Mouse (Mus musculus): ENCODE data around the gene Map3k11. TPM values are rescaled to one million over a fixed set of nuclear protein-coding genes. Genes with fewer than 3 reads are reported as not detected.
"Not testable (repeated sequence)": the region's sequence is repeated elsewhere in the genome, so short reads cannot be mapped to it uniquely, and the experiment has no call there.

Gene Map3k11
- polyA plus RNA-seq, 1 experiment from 2014 or later = 13.8 TPM

DNA sequence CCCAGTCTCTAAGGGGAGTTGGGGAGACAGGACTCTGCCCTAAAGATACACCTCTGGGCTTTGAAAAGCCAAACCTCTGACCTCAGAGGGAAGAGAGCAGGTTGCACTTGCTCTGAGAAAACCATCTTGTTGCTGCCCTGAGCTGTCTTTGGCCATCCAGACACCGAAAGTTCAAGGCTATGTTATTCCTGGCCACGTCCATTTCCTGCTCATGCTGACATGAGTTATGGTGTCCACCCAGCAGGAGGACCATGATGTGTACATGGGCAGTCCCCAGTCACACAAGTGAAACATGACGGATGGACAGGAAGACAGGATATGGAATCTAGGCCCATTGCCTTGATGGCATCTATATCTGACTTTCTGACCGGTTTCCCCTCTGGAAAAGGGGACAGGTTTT, 8.1 kb upstream of the Map3k11 start:
- 85% methylated on average over 4 of the region's 4 CpGs for WGBS (ENCODE audit: insufficient replicate concordance)
- Histone ChIP-seq H3K4me3 (replicated peaks) (no peak overlapping the region), H3K4me1 (replicated peaks) (peaks cover 6% of the 10 kb centered on the region), H3K9ac (no peak overlapping the region), H3K36me3 (peaks cover 96% of the 10 kb centered on the region), H3K9me3 (replicated peaks) (no peaks in the 10 kb centered on the region), H3K27ac (no peak overlapping the region), H3K4me2 (no peak overlapping the region), H3K27me3 (no peaks in the 10 kb centered on the region)
- ATAC-seq (ENCODE audit: low read depth) = no peak
- DNase-seq = no peak

DNA sequence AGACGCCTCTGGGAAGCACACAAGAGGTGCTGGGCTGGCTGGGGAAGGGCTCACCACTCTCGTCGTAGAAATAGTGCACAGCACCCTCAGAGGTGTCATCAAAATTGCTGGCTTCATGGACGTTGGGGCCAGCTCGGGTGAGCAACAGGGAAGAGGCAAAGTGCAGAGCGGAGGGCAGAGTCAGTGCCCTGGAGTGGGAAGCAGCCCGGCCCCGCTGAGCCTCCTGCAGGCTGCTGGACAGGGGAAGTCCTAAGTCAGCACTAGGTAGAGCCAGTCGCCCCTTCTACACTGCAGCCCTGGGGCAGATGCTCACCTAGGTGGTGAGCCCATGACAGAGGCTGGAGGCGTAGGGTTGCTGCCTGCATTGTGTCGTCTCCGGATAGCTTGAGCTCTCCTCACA, 4.3 kb upstream of the Map3k11 start:
- H3K27me3 ChIP-seq = no peaks in the 10 kb centered on the region
- H3K36me3 ChIP-seq = peaks cover 77% of the 10 kb centered on the region
- ATAC-seq (ENCODE audit: low read depth) = no peak
- DNase-seq = no peak
- WGBS (ENCODE audit: insufficient replicate concordance) = 88% methylated on average over 12 of the region's 12 CpGs
- H3K9me3 ChIP-seq (replicated peaks) = no peaks in the 10 kb centered on the region
- H3K4me3 ChIP-seq (replicated peaks) = no peak overlapping the region
- peaks cover 33% of the 10 kb centered on the region for H3K4me1 ChIP-seq (replicated peaks)
- no peak overlapping the region for H3K9ac ChIP-seq
- H3K4me2 ChIP-seq = no peak overlapping the region
- no peak overlapping the region for H3K27ac ChIP-seq

DNA sequence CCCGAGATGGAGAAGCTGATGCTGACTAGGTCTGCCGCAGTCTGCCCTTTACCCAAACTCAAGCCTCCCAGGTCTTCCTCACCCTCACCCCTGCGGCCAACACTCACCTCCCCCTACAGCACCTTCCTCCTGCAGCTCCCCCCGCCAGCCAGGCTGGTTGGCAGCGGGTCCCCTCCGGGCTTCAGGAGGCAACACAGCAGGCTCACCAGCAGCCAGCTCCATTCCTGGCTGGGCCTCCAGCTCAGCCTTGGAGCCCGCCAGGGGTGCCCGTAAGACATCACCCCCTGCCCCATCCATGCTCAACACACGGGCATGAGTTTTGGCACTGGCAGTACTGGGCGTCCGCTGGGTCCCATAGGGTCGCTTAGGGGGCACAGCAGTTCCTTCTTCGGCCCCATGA, 3.6 kb upstream of the Map3k11 start:
- Histone ChIP-seq H3K4me3 (replicated peaks) (no peak overlapping the region), H3K9me3 (replicated peaks) (no peaks in the 10 kb centered on the region), H3K4me2 (0 out of 2 replicates have a peak overlapping the region, but pooled peaks have one; percentile 99), H3K27me3 (no peaks in the 10 kb centered on the region), H3K9ac (peak overlapping the region; percentile 94; the same call in 1 of the 2 replicates), H3K4me1 (replicated peaks) (peaks cover 36% of the 10 kb centered on the region), H3K27ac (peak overlapping the region; percentile 31; the same call in 1 of the 2 replicates), H3K36me3 (peaks cover 69% of the 10 kb centered on the region)
- no peak for DNase-seq
- 84% methylated on average over 13 of the region's 13 CpGs for WGBS (ENCODE audit: insufficient replicate concordance)
- no peak for ATAC-seq (ENCODE audit: low read depth)

DNA sequence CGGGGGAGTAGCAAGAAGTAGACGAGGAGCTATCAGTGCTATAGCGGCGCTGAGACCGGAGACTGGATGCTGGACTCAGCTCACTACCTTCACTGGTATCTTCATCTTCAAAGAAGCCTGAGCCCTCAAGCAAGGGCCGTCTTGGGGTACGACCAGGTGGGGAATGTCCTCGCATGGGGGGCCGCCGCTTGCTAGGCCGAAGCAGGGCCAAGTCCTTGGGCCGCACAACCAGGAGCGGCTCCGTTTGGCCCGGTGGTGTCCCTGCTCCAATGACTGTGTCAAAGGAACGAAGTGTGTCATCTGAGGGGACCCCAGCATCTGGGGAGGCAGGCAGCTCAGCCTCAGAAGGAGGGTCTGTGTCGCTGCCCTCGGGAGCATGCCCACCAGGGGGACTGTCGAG, 3.1 kb upstream of the Map3k11 start:
- WGBS (ENCODE audit: insufficient replicate concordance) = 91% methylated on average over 19 of the region's 19 CpGs
- peaks cover 66% of the 10 kb centered on the region for H3K36me3 ChIP-seq

DNA sequence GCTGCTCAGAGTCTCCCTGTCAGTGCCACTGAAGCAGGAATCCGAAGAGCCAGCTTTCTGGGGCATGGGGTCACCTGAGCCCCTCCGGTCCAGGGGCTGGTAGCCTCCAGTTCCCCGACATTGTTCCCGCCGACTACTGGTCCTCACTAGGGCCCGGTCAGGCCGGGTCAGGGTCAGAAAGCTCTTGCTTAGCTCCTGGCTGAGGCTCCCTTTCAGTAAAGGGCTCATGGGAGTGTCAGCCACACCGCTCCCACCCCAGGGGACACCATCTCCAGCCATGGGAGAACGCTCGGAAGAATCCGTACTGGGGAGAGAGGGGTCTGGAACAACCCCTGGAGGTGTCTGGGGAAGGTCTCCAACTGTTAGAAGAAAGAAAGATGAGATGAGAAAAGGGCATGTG, 2.7 kb upstream of the Map3k11 start:
- 89% methylated on average over 11 of the region's 11 CpGs for WGBS (ENCODE audit: insufficient replicate concordance)
- peak overlapping the region; percentile 94 for H3K9ac ChIP-seq
- peak overlapping the region; percentile 99 for H3K4me2 ChIP-seq
- DNase-seq (no peak), ATAC-seq (ENCODE audit: low read depth) (no peak)
- no peaks in the 10 kb centered on the region for H3K9me3 ChIP-seq (replicated peaks)
- H3K27me3 ChIP-seq = no peaks in the 10 kb centered on the region
- peak overlapping the region; percentile 93 for H3K27ac ChIP-seq
- peaks cover 44% of the 10 kb centered on the region for H3K4me1 ChIP-seq (replicated peaks)
- peaks cover 66% of the 10 kb centered on the region for H3K36me3 ChIP-seq
- H3K4me3 ChIP-seq (replicated peaks) = peak overlapping the region; percentile 79

More for the DNA sequence above, 3.1 kb upstream of the Map3k11 start:
- peak overlapping the region; percentile 94; the same call in 1 of the 2 replicates for H3K9ac ChIP-seq
- ATAC-seq (ENCODE audit: low read depth) (no peak), DNase-seq (no peak)
- peaks cover 40% of the 10 kb centered on the region for H3K4me1 ChIP-seq (replicated peaks)
- peak overlapping the region; percentile 99; the same call in 1 of the 2 replicates for H3K4me2 ChIP-seq
- peak overlapping the region; percentile 93 for H3K27ac ChIP-seq
- H3K4me3 ChIP-seq (replicated peaks) = no peak overlapping the region
- no peaks in the 10 kb centered on the region for H3K27me3 ChIP-seq
- H3K9me3 ChIP-seq (replicated peaks) = no peaks in the 10 kb centered on the region

DNA sequence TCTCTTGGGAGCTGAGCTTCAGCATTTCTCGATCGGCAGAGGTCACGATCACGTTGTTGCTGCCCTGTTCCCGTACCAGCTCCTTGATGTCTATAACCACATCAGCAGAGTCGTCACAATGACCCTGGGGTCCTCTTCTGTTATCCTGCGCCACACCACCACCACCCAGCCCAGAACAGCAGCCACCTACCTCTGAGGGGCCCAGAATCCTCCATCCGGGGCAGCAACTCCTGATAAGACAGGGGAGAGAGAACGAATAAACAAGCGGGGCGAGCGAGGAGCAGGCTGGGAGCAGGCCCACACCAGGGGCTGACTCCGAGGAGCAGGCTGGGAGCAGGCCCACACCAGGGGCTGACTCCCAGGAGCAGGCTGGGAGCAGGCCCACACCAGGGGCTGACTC, 2.1 kb upstream of the Map3k11 start:
- Histone ChIP-seq H3K27me3 (no peaks in the 10 kb centered on the region), H3K36me3 (peaks cover 66% of the 10 kb centered on the region), H3K4me3 (replicated peaks) (peak overlapping the region; percentile 79), H3K9me3 (replicated peaks) (no peaks in the 10 kb centered on the region), H3K4me2 (peak overlapping the region; percentile 99), H3K4me1 (replicated peaks) (peaks cover 50% of the 10 kb centered on the region), H3K9ac (peak overlapping the region; percentile 94), H3K27ac (peak overlapping the region; percentile 93)
- 49% methylated on average over 13 of the region's 13 CpGs for WGBS (ENCODE audit: insufficient replicate concordance)
- ATAC-seq (ENCODE audit: low read depth) (peak; percentile 14), DNase-seq (peak; percentile 52)

DNA sequence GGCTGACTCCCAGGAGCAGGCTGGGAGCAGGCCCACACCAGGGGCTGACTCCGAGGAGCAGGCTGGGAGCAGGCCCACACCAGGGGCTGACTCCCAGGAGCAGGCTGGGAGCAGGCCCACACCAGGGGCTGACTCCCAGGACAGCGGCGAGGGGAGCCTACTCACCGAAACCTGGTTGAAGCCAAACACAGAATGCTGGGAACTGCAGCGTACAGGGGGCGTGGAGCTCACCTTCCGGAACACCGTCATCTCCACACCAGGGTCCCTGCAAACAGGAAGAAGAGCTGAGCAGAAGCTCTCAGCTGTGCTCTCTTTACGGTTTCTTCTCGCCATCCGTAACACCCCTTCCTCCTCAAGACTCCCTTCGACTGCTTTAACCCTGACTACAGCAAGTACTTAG, 1.6 kb upstream of the Map3k11 start:
- peaks cover 66% of the 10 kb centered on the region for H3K36me3 ChIP-seq
- H3K4me3 ChIP-seq (replicated peaks) = peak overlapping the region; percentile 79
- peak overlapping the region; percentile 93 for H3K27ac ChIP-seq
- 81% methylated on average over 12 of the region's 12 CpGs for WGBS (ENCODE audit: insufficient replicate concordance)
- not testable (repeated sequence) for H3K27me3 ChIP-seq; DNase-seq; ATAC-seq (ENCODE audit: low read depth); H3K9me3 ChIP-seq (replicated peaks)
- H3K4me1 ChIP-seq (replicated peaks) = peaks cover 55% of the 10 kb centered on the region
- H3K4me2 ChIP-seq = peak overlapping the region; percentile 99
- H3K9ac ChIP-seq = peak overlapping the region; percentile 94

DNA sequence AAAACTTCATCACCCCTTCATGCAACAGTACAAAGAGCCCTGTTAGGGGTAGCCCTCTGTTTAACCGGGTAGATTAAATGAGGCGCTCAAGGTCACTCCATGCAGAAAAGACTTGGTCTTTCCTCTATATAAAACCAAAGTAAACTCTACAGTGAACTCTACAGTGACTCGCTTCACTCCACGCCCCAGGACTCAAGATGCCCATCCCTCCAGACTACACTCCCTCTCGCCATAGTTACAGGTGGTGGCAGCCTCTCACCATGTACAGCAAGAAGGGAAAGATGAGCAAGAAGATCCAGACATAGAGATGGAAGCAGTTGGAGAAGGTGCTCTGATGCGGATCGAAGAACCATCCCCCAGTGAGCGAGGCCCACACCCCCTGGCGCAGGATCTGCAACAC, 804 bp upstream of the Map3k11 start:
- H3K4me1 ChIP-seq (replicated peaks) = peaks cover 63% of the 10 kb centered on the region
- H3K4me2 ChIP-seq = peak overlapping the region; percentile 99
- no peaks in the 10 kb centered on the region for H3K9me3 ChIP-seq (replicated peaks)
- WGBS (ENCODE audit: insufficient replicate concordance) = 29% methylated on average over 9 of the region's 9 CpGs
- H3K27me3 ChIP-seq = no peaks in the 10 kb centered on the region
- ATAC-seq (ENCODE audit: low read depth) = no peak
- H3K4me3 ChIP-seq (replicated peaks) = peak overlapping the region; percentile 79
- no peak for DNase-seq
- H3K27ac ChIP-seq = peak overlapping the region; percentile 93
- peaks cover 66% of the 10 kb centered on the region for H3K36me3 ChIP-seq
- H3K9ac ChIP-seq = peak overlapping the region; percentile 94

DNA sequence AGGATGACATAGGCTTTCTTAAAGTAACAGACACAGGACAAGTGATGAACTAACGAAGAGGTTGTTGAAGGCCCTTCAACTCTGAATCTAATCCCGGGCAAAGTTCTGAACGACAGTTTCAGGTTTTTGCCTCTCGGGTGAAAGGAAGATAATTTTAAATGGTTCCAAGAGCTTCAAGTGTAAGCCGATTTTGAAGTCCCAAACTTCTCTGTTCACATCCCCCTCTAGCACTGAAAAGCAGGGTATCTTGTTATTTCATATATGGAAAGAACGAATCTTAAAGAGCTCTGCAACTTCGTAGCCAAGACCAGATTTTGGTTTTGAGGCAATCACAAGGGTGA, 516 bp downstream of the Map3k11 start:
- Histone ChIP-seq H3K9me3 (replicated peaks) (no peaks in the 10 kb centered on the region), H3K4me3 (replicated peaks) (peak overlapping the region; percentile 79), H3K4me1 (replicated peaks) (peaks cover 76% of the 10 kb centered on the region), H3K36me3 (peaks cover 66% of the 10 kb centered on the region), H3K27ac (peak overlapping the region; percentile 93), H3K27me3 (no peaks in the 10 kb centered on the region), H3K4me2 (peak overlapping the region; percentile 99), H3K9ac (peak overlapping the region; percentile 94)
- no peak for DNase-seq
- no peak for ATAC-seq (ENCODE audit: low read depth)
- WGBS (ENCODE audit: insufficient replicate concordance) = under 1% methylated on average over 7 of the region's 7 CpGs

DNA sequence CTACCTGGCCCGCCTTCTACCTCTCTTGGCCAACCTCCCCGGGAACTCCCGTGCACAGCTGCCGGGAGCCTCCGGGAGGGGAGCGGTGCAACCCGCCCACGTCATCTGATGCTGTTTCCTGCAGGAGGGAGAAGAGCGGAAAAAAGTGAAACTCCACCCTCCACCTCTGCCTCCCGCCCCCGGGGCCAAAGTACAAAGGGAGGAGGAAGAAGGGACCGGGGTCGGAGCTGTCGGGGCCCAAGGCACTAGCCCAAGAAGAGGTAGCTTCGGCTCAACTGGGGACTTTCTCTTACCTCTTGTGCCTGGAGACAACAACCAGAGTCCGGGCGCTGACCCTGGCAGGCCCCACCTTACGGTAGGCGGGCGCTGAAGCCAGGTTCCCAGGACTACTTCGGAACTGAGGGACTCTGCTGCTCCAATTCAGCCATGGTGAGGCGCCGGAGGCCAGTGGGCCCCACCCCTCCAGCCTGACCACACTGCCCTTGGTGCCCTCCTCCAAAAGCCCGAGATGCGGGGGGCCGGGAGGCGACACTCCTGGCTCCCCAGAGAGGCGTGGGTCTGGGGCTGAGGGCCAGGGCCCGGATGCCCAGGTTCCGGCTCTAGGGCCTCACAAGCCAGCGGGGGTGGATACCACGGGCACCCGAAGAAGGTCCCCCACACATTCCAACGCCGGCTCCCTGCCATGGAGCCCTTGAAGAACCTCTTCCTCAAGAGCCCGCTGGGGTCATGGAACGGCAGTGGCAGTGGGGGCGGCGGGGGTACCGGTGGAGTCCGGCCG, 1.2 kb downstream of the Map3k11 start:
- peak overlapping the region; percentile 93 for H3K27ac ChIP-seq
- DNase-seq (peak; percentile 86), ATAC-seq (ENCODE audit: low read depth) (peak; percentile 69)
- peak overlapping the region; percentile 99 for H3K4me2 ChIP-seq
- H3K27me3 ChIP-seq = no peaks in the 10 kb centered on the region
- peaks cover 66% of the 10 kb centered on the region for H3K36me3 ChIP-seq
- H3K9ac ChIP-seq = peak overlapping the region; percentile 94
- no peaks in the 10 kb centered on the region for H3K9me3 ChIP-seq (replicated peaks)
- peak overlapping the region; percentile 79 for H3K4me3 ChIP-seq (replicated peaks)
- 4% methylated on average over 42 of the region's 42 CpGs for WGBS (ENCODE audit: insufficient replicate concordance)
- peaks cover 80% of the 10 kb centered on the region for H3K4me1 ChIP-seq (replicated peaks)

DNA sequence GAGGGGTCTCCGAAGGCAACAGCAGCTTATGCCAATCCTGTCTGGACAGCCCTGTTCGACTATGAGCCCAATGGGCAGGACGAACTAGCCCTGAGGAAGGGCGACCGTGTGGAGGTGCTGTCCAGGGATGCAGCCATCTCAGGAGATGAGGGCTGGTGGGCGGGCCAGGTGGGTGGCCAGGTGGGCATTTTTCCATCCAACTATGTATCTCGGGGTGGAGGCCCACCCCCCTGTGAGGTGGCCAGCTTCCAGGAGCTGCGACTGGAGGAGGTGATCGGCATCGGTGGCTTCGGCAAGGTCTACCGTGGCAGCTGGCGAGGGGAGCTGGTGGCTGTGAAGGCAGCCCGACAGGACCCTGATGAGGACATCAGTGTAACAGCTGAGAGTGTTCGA, 1.8 kb downstream of the Map3k11 start:
- peak overlapping the region; percentile 99 for H3K4me2 ChIP-seq
- peak overlapping the region; percentile 79 for H3K4me3 ChIP-seq (replicated peaks)
- peak overlapping the region; percentile 94 for H3K9ac ChIP-seq
- 44% methylated on average over 15 of the region's 15 CpGs for whole genome bisulfite sequencing (ENCODE audit: insufficient replicate concordance)
- H3K27ac ChIP-seq = peak overlapping the region; percentile 93
- H3K9me3 ChIP-seq (replicated peaks) = no peaks in the 10 kb centered on the region
- H3K36me3 ChIP-seq = peaks cover 66% of the 10 kb centered on the region
- peaks cover 75% of the 10 kb centered on the region for H3K4me1 ChIP-seq (replicated peaks)
- ATAC-seq (ENCODE audit: low read depth) (no peak), DNase-seq (no peak)
- no peaks in the 10 kb centered on the region for H3K27me3 ChIP-seq

DNA sequence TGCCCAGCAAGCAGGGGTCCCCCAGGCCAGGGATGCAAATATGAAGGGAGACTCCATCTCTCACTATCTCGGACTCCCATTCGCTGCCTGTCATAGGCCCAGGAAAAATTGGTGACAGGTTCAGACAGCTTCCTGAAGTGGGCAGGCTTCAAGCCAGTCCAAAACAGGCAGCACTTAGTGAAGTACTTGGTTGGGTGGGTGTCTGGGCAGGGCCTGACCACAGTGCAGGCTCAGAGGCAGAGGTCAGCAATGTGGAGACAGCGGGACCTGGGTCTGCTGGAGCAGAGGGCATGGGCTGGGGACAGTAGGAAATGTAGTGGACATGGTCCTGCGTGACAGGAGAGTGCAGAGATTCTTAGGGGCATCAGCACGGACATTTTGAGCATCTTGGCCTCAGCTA, 3.1 kb downstream of the Map3k11 start:
- Histone ChIP-seq H3K9ac (peak overlapping the region; percentile 94), H3K4me2 (peak overlapping the region; percentile 99), H3K27me3 (no peaks in the 10 kb centered on the region), H3K36me3 (peaks cover 67% of the 10 kb centered on the region), H3K9me3 (replicated peaks) (no peaks in the 10 kb centered on the region), H3K4me3 (replicated peaks) (peak overlapping the region; percentile 79), H3K4me1 (replicated peaks) (peaks cover 68% of the 10 kb centered on the region), H3K27ac (peak overlapping the region; percentile 93)
- WGBS (ENCODE audit: insufficient replicate concordance) = 46% methylated on average over 5 of the region's 5 CpGs
- ATAC-seq (ENCODE audit: low read depth) (no peak), DNase-seq (no peak)

Measured in liver, embryonic 13.5 days (tissue).